Mouse (Mus musculus) ES-Bruce4 (cell line): ENCODE data around the gene Sfn. TPM values are rescaled to one million over a fixed set of nuclear protein-coding genes. Genes with fewer than 3 reads are reported as not detected.

ENCODE experiments used
- H3K27ac ChIP-seq: 2 replicates; pipeline ENCODE4 v1.5.1; 2012; ENCODE audit warnings: low read length, inconsistent platforms; ENCODE audit not compliant: insufficient read depth
- H3K27me3 ChIP-seq: 2 replicates; pipeline ENCODE4 v1.6.1; 2012; ENCODE audit warnings: mild to moderate bottlenecking, low read length, inconsistent platforms; ENCODE audit not compliant: control insufficient read depth, poor library complexity, insufficient read depth, severe bottlenecking
- H3K36me3 ChIP-seq: 2 replicates; pipeline ENCODE4 v1.6.1; 2012; ENCODE audit warnings: inconsistent platforms, mild to moderate bottlenecking, low read length, moderate library complexity; ENCODE audit not compliant: control insufficient read depth, poor library complexity, insufficient read depth, severe bottlenecking
- H3K4me1 ChIP-seq: one replicate; pipeline ENCODE4 v1.8.1; 2011; ENCODE audit warnings: low read length; ENCODE audit not compliant: control insufficient read depth, insufficient read depth
- H3K4me3 ChIP-seq: 2 replicates; pipeline ENCODE4 v1.5.1; 2011; ENCODE audit warnings: low read depth, mild to moderate bottlenecking, low read length
- H3K9ac ChIP-seq: 2 replicates; pipeline ENCODE4 v1.6.1; 2012; ENCODE audit warnings: low read depth, mild to moderate bottlenecking, inconsistent platforms; ENCODE audit not compliant: poor library complexity, severe bottlenecking
- H3K9me3 ChIP-seq: replicated peaks from 2 replicates; pipeline ENCODE4 v1.6.1; 2012; ENCODE audit warnings: mild to moderate bottlenecking, low read length, inconsistent platforms; ENCODE audit not compliant: control insufficient read depth, poor library complexity, insufficient read depth, severe bottlenecking
- CTCF ChIP-seq: IDR thresholded peaks from one replicate; pipeline ENCODE4 v1.8.1; 2011; ENCODE audit warnings: low read depth, low read length
- EP300 ChIP-seq: IDR thresholded peaks from 2 replicates; pipeline ENCODE4 v1.6.1; 2011; ENCODE audit warnings: low read depth, low read length; ENCODE audit not compliant: insufficient read depth
- POLR2A ChIP-seq: IDR thresholded peaks from one replicate; pipeline ENCODE4 v1.8.1; 2011; ENCODE audit warnings: low read length; ENCODE audit not compliant: insufficient read depth
- polyA plus RNA-seq: library from polyadenylated mRNA; stranded (reverse); fragments of >200 nt; gene quantifications from 2 replicates; pipeline ENCODE4 v1.2.4, GENCODE M21; 2011; ENCODE audit warnings: low read depth; ENCODE audit not compliant: missing spikeins, insufficient read depth, insufficient read length

The Sfn gene
- polyA plus RNA-seq, 1 experiment = 250 TPM

DNA sequence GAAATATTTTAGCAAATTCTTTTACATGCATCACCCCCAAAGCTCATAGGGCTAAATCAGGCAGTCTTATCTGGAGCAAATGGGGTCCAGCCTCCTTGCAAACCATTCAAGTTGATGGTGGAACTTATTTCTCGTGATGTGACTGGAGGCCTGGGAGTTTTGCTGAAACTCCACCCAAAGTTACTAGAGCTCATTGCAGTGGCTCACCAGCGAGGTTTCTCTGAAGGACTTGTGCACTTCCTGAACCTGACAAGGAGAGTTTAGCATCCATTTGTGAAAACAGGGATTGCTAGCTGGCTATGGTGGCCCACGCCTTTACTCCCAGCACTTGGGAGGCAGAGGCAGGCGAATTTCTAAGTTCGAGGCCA is 32.1 kb upstream of the Sfn start:
- no peaks in the 10 kb centered on the region for H3K27me3 ChIP-seq
- H3K36me3 ChIP-seq = no peaks in the 10 kb centered on the region
- no peaks in the 10 kb centered on the region for H3K9me3 ChIP-seq
- H3K9ac ChIP-seq = no peak overlapping the region
- 0 out of 2 replicates have a peak overlapping the region, but pooled peaks have one; percentile 9 for H3K27ac ChIP-seq
- H3K4me1 ChIP-seq = peaks cover 8% of the 10 kb centered on the region
- TF ChIP-seq CTCF (no peak), POLR2A (no peak)
- H3K4me3 ChIP-seq = no peak overlapping the region

DNA sequence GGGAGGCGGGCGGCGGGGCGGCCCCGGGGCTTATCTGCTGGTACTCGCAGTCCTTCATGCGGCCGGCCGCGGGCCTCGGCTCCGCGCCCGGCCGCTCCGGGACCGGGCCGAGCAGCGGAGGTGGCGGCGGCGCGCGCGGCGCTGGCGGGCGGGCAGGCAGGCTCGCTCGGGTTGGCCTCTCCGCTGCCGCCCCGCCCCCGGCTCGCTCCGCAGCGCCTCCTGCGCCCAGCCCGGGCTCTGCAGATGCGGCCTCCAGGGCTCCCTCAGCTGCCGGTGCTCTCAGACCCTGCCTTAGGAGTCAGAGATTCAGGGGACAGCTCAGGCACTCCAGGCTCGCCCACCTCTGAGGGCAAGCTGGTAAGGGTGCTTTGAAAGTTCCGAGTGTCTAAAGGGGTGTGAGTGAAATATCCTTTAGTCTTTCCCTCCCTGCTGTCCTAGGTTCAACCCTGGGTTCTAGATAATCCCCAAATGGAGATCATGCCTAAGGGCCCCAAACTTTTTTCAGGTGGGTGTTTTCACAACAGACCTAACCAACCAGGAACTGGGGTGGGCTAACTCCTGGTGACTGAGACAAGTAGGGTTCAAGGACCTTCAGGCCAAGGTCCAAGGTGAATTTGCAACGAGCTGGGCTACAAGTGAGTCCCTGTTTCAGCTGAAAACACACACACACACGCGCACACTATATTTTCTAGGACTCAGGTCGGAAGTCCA is 31.5 kb upstream of the Sfn start:
- Histone ChIP-seq H3K9me3 (no peaks in the 10 kb centered on the region), H3K9ac (peak overlapping the region; percentile 98), H3K4me1 (peaks cover 8% of the 10 kb centered on the region), H3K36me3 (no peaks in the 10 kb centered on the region), H3K27me3 (no peaks in the 10 kb centered on the region), H3K27ac (0 out of 2 replicates have a peak overlapping the region, but pooled peaks have one; percentile 9), H3K4me3 (peak overlapping the region; percentile 78; the same call in 1 of the 2 replicates)
- TF ChIP-seq POLR2A (no peak), CTCF (peak; percentile 54)

- H3K36me3 ChIP-seq = no peaks in the 10 kb centered on the region
- H3K4me1 ChIP-seq = peaks cover 8% of the 10 kb centered on the region
- no peaks in the 10 kb centered on the region for H3K9me3 ChIP-seq
- peak overlapping the region; percentile 78 for H3K4me3 ChIP-seq
- no peak overlapping the region for H3K27ac ChIP-seq
- H3K27me3 ChIP-seq = no peaks in the 10 kb centered on the region
- TF ChIP-seq POLR2A = no peak
- H3K9ac ChIP-seq = peak overlapping the region; percentile 98
Measured at GRCm38 (mm10) chr4:133632483-133633327, 30.7 kb upstream of the Sfn start.

DNA sequence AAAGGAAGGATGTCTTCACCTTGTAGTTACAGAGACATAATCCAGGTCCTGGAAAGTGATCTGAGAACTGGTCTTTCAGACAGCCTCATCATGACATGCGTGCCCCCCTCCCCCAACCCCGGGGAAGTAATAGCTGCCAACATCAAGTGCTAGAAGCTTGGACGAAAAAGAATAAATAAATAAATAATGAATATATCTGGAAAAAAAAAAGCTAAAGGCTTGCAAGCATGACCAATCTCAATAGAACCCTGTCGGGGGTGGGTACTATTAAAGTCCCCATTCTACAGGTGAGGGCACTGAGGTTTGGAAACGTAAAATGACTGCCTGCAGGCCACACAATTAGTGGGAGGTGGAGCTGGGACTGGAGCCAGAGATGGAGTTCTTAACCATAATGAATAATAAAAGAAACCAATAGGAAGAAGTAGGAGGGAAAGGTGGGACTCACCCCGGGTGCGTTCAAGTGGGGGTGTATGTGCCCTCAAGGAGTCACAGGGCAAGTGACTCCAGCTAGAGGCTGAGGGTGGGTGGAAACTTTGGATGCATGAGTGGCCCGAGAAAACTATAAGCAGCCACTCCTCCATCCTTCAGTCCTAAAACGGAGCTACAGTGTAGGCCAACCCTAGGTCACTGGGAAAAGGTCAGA is 29.9 kb upstream of the Sfn start:
- Histone ChIP-seq H3K4me1 (peaks cover 10% of the 10 kb centered on the region), H3K36me3 (no peaks in the 10 kb centered on the region), H3K9me3 (no peaks in the 10 kb centered on the region), H3K27me3 (no peaks in the 10 kb centered on the region), H3K9ac (peak overlapping the region; percentile 98), H3K27ac (no peak overlapping the region), H3K4me3 (peak overlapping the region; percentile 78)
- TF ChIP-seq EP300 (no peak), POLR2A (no peak), CTCF (no peak)

- no peak overlapping the region for H3K9ac ChIP-seq
- no peak overlapping the region for H3K4me3 ChIP-seq
- H3K4me1 ChIP-seq = peaks cover 11% of the 10 kb centered on the region
- no peak overlapping the region for H3K27ac ChIP-seq
- TF ChIP-seq POLR2A (no peak), CTCF (no peak), EP300 (no peak)
- H3K9me3 ChIP-seq = no peaks in the 10 kb centered on the region
- H3K27me3 ChIP-seq = no peaks in the 10 kb centered on the region
- H3K36me3 ChIP-seq = no peaks in the 10 kb centered on the region
Measured at GRCm38 (mm10) chr4:133631071-133631768, 29.3 kb upstream of the Sfn start.
